Mouse (Mus musculus) embryonic fibroblast, embryonic 13.5 days (primary cell): ENCODE measurements around the gene Gins2.

Experiments
- CTCF ChIP-seq: IDR thresholded peaks from 2 replicates; pipeline ENCODE4 v1.5.1; 2011; ENCODE audit warnings: mild to moderate bottlenecking, control low read depth, low read length, moderate library complexity, borderline replicate concordance; ENCODE audit not compliant: insufficient read depth
- POLR2A ChIP-seq: IDR thresholded peaks from 2 replicates; pipeline ENCODE4 v1.6.1; 2011; ENCODE audit warnings: low read depth, mild to moderate bottlenecking, control low read depth, low read length, moderate library complexity

DNA sequence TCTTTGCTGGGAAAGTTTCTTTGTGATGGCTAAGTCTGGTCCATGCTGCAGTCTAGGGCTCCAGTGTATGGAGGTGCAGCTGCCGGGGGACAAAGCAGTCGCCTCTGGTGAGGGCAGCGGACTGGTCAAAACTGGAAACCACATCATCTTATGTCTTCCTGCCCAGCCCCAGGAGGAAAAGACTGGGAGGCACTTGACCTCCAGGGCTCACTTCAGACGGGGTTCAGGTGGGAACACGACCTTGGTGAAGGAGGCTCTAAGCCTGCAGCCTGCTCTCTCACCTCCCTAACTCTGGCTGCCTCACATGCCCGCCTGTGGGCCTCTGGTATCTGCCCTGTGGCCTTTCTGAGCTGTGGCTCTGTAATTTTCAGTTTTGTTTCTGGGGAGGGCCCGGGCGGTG is 55.0 kb downstream of the Gins2 start:
- no peak for TF ChIP-seq CTCF
- TF ChIP-seq POLR2A: no peak
